Mouse (Mus musculus) cerebellum, adult 2 months (tissue): ENCODE measurements around the gene Cfap100.

ENCODE experiments used
- CTCF ChIP-seq: fragments of 200-500 bp; IDR thresholded peaks from 2 replicates; pipeline ENCODE4 v1.5.1; 2011; ENCODE audit warnings: low read depth, mild to moderate bottlenecking, control low read depth, low read length, moderate library complexity, borderline replicate concordance; ENCODE audit not compliant: insufficient read depth
- POLR2A ChIP-seq: fragments of 200-500 bp; IDR thresholded peaks from 2 replicates; pipeline ENCODE4 v1.6.1; 2011; ENCODE audit warnings: low read length, control low read depth, borderline replicate concordance; ENCODE audit not compliant: insufficient read depth

GRCm38 (mm10) chr6:90374647-90375046 lies 54.0 kb downstream of the Cfap100 start:
- TF ChIP-seq CTCF (no peak), POLR2A (no peak)
